22 mouse cellular contexts compared by ENCODE assay signal in the genomic region with DNA sequence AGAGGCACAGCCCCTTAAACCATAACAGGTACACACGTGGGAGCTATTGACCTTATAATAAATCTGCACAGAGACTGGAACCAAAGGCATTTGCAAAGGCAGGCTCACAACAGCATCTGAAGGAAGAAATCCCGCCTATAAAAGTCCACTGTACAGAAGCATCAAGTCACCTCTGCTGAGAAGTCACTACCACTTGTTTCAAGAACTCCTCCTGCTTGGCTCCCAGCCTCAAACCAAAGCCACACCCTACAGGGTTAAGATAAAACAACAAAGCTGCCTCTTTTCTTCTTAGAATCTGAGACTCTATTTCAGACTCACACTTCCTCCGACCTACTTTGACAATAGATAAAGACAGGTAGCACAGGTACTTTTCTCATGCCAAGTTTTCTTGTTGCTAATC.
DNase-seq lines count a peak whose midpoint lies in the region; ATAC-seq and TF ChIP-seq lines count a peak whose summit lies in the region.
"Had no signal": no experiment of that assay in that cellular context is flagged by ENCODE, and none has a peak within 500 bp of the region (broad histone marks: within the 10 kb centered on the region; RNA-seq: fewer than 3 reads in every experiment).

No protein-coding gene starts in this region.

- no peak for DNase-seq in heart, postnatal 0 days (ENCODE audit: low spot score)
- no peak for DNase-seq in heart, embryonic 10.5 days (ENCODE audit: low spot score)
- DNase-seq in left cerebral cortex, postnatal 10 days (ENCODE audit: extremely low spot score in 1 of 2, low spot score in 2 of 2): no peak
- no peak for DNase-seq in left cerebral cortex, postnatal 4 days
- DNase-seq: adrenal gland, postnatal 36 days; cerebellum, adult 9-10 months; embryo, embryonic 11 days; kidney, adult 8-10 months; kidney, postnatal 36 days; layer of hippocampus, adult 9-11 months; liver; liver, postnatal 0 days; lung, postnatal 4 days; right cerebral cortex, postnatal 25 days had no signal

- peak overlapping the region; percentile 39 for H3K27ac ChIP-seq in heart, postnatal 0 days (ENCODE audit: low read depth)
- no peak overlapping the region for H3K27ac ChIP-seq in heart, embryonic 10.5 days
- no peak overlapping the region for H3K27ac ChIP-seq in stomach, embryonic 16.5 days (ENCODE audit: low read length)
- no peak overlapping the region for H3K27ac ChIP-seq in intestine, embryonic 15.5 days
- H3K27ac ChIP-seq: embryonic facial prominence, embryonic 15.5 days; midbrain, embryonic 13.5 days; neural tube, embryonic 15.5 days had no signal

- H3K4me2 ChIP-seq in heart, postnatal 0 days (ENCODE audit: low read depth, low read length): no peak overlapping the region
- H3K4me2 ChIP-seq in stomach, embryonic 16.5 days (ENCODE audit: low read depth, low read length): no peak overlapping the region
- H3K4me2 ChIP-seq in intestine, embryonic 15.5 days (replicated peaks): no peak overlapping the region
- H3K4me2 ChIP-seq: embryonic facial prominence, embryonic 15.5 days; midbrain, embryonic 13.5 days; neural tube, embryonic 15.5 days had no signal

- WGBS in heart, postnatal 0 days: 57% methylated on average over 3 of the region's 3 CpGs
- 81% methylated on average over 3 of the region's 3 CpGs for WGBS in heart, embryonic 10.5 days
- WGBS in stomach, embryonic 16.5 days: 51% methylated on average over 3 of the region's 3 CpGs
- WGBS in intestine, embryonic 15.5 days: 65% methylated on average over 3 of the region's 3 CpGs

- no peak for ATAC-seq in heart, postnatal 0 days (ENCODE audit: insufficient read depth, low read depth)
- peak; percentile 74 for ATAC-seq in activated CD4-positive, CD25-positive, alpha-beta regulatory T cell, adult 4 months
- ATAC-seq in stomach, embryonic 16.5 days (ENCODE audit: insufficient read depth, low FRiP score): peak; percentile 37; the same call in 1 of the 2 replicates
- ATAC-seq in intestine, embryonic 15.5 days: no peak
- ATAC-seq: hindbrain, embryonic 16.5 days; liver, postnatal 0 days; midbrain, embryonic 13.5 days had no signal

- no peak for TF ChIP-seq CTCF in heart, postnatal 0 days (IDR thresholded peaks at IDR 0.05; ENCODE audit: low read depth)

- intact Hi-C loops in left cerebral cortex, postnatal 10 days (cut with DNase I): no loop called here
- intact Hi-C loops in left cerebral cortex, postnatal 4 days (cut with DNase I): no loop called here

- no peaks in the 10 kb centered on the region for H3K9me3 ChIP-seq in heart, postnatal 0 days (replicated peaks; ENCODE audit: control insufficient read depth, low read length)
- no peaks in the 10 kb centered on the region for H3K9me3 ChIP-seq in heart, embryonic 10.5 days
- no peaks in the 10 kb centered on the region for H3K9me3 ChIP-seq in stomach, embryonic 16.5 days (replicated peaks; ENCODE audit: control insufficient read depth, low read length)
- H3K9me3 ChIP-seq in intestine, embryonic 15.5 days: no peaks in the 10 kb centered on the region
- H3K9me3 ChIP-seq: embryonic facial prominence, embryonic 15.5 days; midbrain, embryonic 13.5 days; neural tube, embryonic 15.5 days had no signal

- H3K9ac ChIP-seq in heart, postnatal 0 days (replicated peaks; ENCODE audit: low read depth, low read length): no peak overlapping the region
- H3K9ac ChIP-seq in stomach, embryonic 16.5 days (ENCODE audit: low read length): no peak overlapping the region
- no peak overlapping the region for H3K9ac ChIP-seq in intestine, embryonic 15.5 days
- H3K9ac ChIP-seq: embryonic facial prominence, embryonic 15.5 days; liver, postnatal 0 days; midbrain, embryonic 13.5 days; neural tube, embryonic 15.5 days had no signal

- H3K36me3 ChIP-seq in heart, postnatal 0 days (replicated peaks; ENCODE audit: control insufficient read depth, insufficient read depth, low read length): peaks cover 86% of the 10 kb centered on the region
- H3K36me3 ChIP-seq in heart, embryonic 10.5 days: peaks cover 94% of the 10 kb centered on the region
- H3K36me3 ChIP-seq in stomach, embryonic 16.5 days (ENCODE audit: control insufficient read depth, insufficient read depth, low read length): peaks cover 45% of the 10 kb centered on the region
- H3K36me3 ChIP-seq in intestine, embryonic 15.5 days: peaks cover 51% of the 10 kb centered on the region

- H3K4me1 ChIP-seq in heart, postnatal 0 days (ENCODE audit: control insufficient read depth, insufficient read depth): peaks cover 13% of the 10 kb centered on the region; the same call in 1 of the 2 replicates
- H3K4me1 ChIP-seq in heart, embryonic 10.5 days: peaks cover 15% of the 10 kb centered on the region; the same call in 1 of the 2 replicates
- H3K4me1 ChIP-seq in stomach, embryonic 16.5 days (ENCODE audit: control insufficient read depth, insufficient read depth, low read length): 0 out of 2 replicates have a peak, but pooled peaks cover 3% of the 10 kb centered on the region
- no peaks in the 10 kb centered on the region for H3K4me1 ChIP-seq in intestine, embryonic 15.5 days (replicated peaks)
- H3K4me1 ChIP-seq: embryonic facial prominence, embryonic 15.5 days; midbrain, embryonic 13.5 days had no signal

- H3K27me3 ChIP-seq in heart, postnatal 0 days (ENCODE audit: control insufficient read depth, insufficient read depth, low read length): no peaks in the 10 kb centered on the region
- no peaks in the 10 kb centered on the region for H3K27me3 ChIP-seq in heart, embryonic 10.5 days (ENCODE audit: insufficient read depth, poor library complexity, severe bottlenecking)
- no peaks in the 10 kb centered on the region for H3K27me3 ChIP-seq in stomach, embryonic 16.5 days (ENCODE audit: control insufficient read depth, insufficient read depth, low read length)
- no peaks in the 10 kb centered on the region for H3K27me3 ChIP-seq in intestine, embryonic 15.5 days (replicated peaks)
- H3K27me3 ChIP-seq: CH12.LX; embryonic facial prominence, embryonic 15.5 days; midbrain, embryonic 13.5 days; neural tube, embryonic 15.5 days had no signal

- no peak for TF ChIP-seq EP300 in heart, postnatal 0 days (IDR thresholded peaks at IDR 0.05; ENCODE audit: low read depth)

- no peak overlapping the region for H3K4me3 ChIP-seq in heart, postnatal 0 days (ENCODE audit: low read depth, low read length)
- H3K4me3 ChIP-seq in heart, embryonic 10.5 days: no peak overlapping the region
- H3K4me3 ChIP-seq in stomach, embryonic 16.5 days (replicated peaks; ENCODE audit: low read length): no peak overlapping the region
- no peak overlapping the region for H3K4me3 ChIP-seq in intestine, embryonic 15.5 days (replicated peaks)
- H3K4me3 ChIP-seq: embryonic facial prominence, embryonic 15.5 days; midbrain, embryonic 13.5 days; neural tube, embryonic 15.5 days had no signal

Comparison
In these comparisons a context has a peak if more than half of its experiments do, and no peak if none do; other contexts are left out.
1. ATAC-seq: peak in activated CD4-positive, CD25-positive, alpha-beta regulatory T cell, adult 4 months (single experiment) and stomach, embryonic 16.5 days (single experiment); none in heart, postnatal 0 days (single experiment) and intestine, embryonic 15.5 days (single experiment).